Mouse (Mus musculus) stomach, embryonic 15.5 days (tissue): Measurements from ENCODE around the gene Wdr25. TPM values are rescaled to one million over a fixed set of nuclear protein-coding genes. Genes with fewer than 3 reads are reported as not detected.

Experiments used
- ATAC-seq: fragments of 200-750 bp; cut with Nextera tagmentation; 2 replicates; pipeline ENCODE4 v1.8.0; 2017; ENCODE audit warnings: low read depth, moderate number of reproducible peaks, moderate TSS enrichment; ENCODE audit not compliant: insufficient read depth, low FRiP score
- H3K27ac ChIP-seq: fragments of 300-500 bp; sonication (generic); 2 replicates; pipeline ENCODE4 v1.5.1; 2015; ENCODE audit warnings: mild to moderate bottlenecking, inconsistent platforms
- H3K27me3 ChIP-seq: fragments of 300-500 bp; sonication (generic); replicated peaks from 2 replicates; pipeline ENCODE4 v1.6.1; 2015; ENCODE audit warnings: inconsistent platforms
- H3K36me3 ChIP-seq: fragments of 300-500 bp; sonication (generic); 2 replicates; pipeline ENCODE4 v1.6.1; 2015; ENCODE audit warnings: inconsistent platforms
- H3K4me1 ChIP-seq: fragments of 300-500 bp; sonication (generic); 2 replicates; pipeline ENCODE4 v1.6.1; 2015; ENCODE audit warnings: inconsistent platforms
- H3K4me2 ChIP-seq: fragments of 300-500 bp; sonication (generic); 2 replicates; pipeline ENCODE4 v1.6.1; 2015; ENCODE audit warnings: mild to moderate bottlenecking, inconsistent platforms
- H3K4me3 ChIP-seq: fragments of 300-500 bp; sonication (generic); replicated peaks from 2 replicates; pipeline ENCODE4 v1.5.1; 2015; ENCODE audit warnings: inconsistent platforms
- H3K9ac ChIP-seq: fragments of 300-500 bp; sonication (generic); 2 replicates; pipeline ENCODE4 v1.6.1; 2015; ENCODE audit warnings: inconsistent platforms
- H3K9me3 ChIP-seq: fragments of 300-500 bp; sonication (generic); 2 replicates; pipeline ENCODE4 v1.6.1; 2016; ENCODE audit warnings: inconsistent platforms
- WGBS: fragments of 180-500 bp; shearing (Covaris S2); methylation state at CpG from one replicate; pipeline ENCODE4 v1.1.7; 2015; 5-methylcytosine and 5-hydroxymethylcytosine counted together
- polyA plus RNA-seq: library from polyadenylated mRNA; unstranded; fragments of >200 nt; fragmentation: Nextera tagmentation; extraction: Ambion mirVana; gene quantifications from 2 replicates; pipeline ENCODE4 v1.2.1, GENCODE M21; 2015

Wdr25 gene
- polyA plus RNA-seq, 1 experiment from 2014 or later = 8.3 TPM

DNA sequence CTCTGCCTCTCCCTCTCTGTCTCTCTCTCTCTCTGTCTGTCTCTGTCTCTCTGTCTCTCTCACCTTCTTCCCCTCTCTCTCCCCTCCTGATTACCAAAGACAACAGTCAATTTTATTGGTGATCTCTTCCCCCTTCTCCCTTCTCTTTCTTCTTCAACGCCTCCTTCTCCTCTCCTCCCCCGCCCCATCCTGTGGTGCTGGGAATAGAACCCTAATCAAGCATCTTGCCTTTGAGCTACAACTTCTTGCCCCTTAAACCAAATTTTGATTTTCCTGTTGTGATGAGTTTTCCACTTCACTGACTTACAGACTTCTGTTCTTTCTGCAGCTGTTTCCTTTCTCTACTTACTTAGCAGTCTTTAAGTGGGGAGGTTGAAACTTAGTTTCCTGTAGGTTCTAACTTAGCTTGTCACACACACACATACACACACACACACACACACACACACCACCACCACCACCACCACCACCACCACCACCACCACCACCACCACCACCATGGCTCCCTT is 181.4 kb downstream of the Wdr25 start:
- H3K27me3 ChIP-seq = 0 out of 2 replicates have a peak, but pooled peaks cover 2% of the 10 kb centered on the region
- no peak overlapping the region for H3K27ac ChIP-seq
- ATAC-seq = no peak
- H3K4me3 ChIP-seq = no peak overlapping the region
- H3K4me1 ChIP-seq = no peaks in the 10 kb centered on the region
- WGBS = 78% methylated on average over 2 of the region's 2 CpGs
- H3K9me3 ChIP-seq = no peaks in the 10 kb centered on the region
- no peak overlapping the region for H3K9ac ChIP-seq
- H3K36me3 ChIP-seq = no peaks in the 10 kb centered on the region
- no peak overlapping the region for H3K4me2 ChIP-seq

DNA sequence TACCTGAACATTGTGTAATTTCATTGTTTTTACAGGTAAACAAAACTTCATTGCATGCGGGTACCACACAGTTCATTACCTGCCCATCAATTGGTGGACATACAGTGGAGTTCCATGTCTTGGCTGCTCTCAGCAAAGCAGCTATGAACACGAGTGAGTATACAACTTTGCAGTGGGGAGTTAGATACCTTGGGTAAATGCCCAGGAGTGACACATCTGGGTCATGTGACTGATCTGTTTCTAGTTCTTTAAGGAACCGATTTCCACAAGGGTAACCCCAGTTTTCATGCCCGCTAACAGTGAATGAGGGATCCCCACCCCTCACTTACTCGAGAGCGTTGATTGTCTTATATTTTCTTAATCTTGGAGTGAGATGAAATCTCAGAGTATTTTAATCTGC is 183.6 kb downstream of the Wdr25 start:
- Histone ChIP-seq H3K9me3 (no peaks in the 10 kb centered on the region), H3K27ac (no peak overlapping the region), H3K27me3 (no peaks in the 10 kb centered on the region), H3K4me3 (no peak overlapping the region), H3K9ac (no peak overlapping the region), H3K36me3 (no peaks in the 10 kb centered on the region), H3K4me1 (no peaks in the 10 kb centered on the region), H3K4me2 (no peak overlapping the region)
- 79% methylated on average over 6 of the region's 6 CpGs for WGBS
- no peak for ATAC-seq

Other genes starting within 250 kb of the Wdr25 start
- gene Degs2, start 191.3 kb upstream of the Wdr25 start, polyA plus RNA-seq = 35.2 and 37.4 TPM in 2 replicates
- gene Yy1, start 100.7 kb upstream of the Wdr25 start, polyA plus RNA-seq = 17.0 and 17.9 TPM in 2 replicates
- 7.2 and 8.3 TPM in 2 replicates for gene Slc25a29, start 57.7 kb upstream of the Wdr25 start, polyA plus RNA-seq
- gene Slc25a47, start 57.6 kb upstream of the Wdr25 start, polyA plus RNA-seq = 8.9 and 9.8 TPM in 2 replicates
- gene Wars, start 543 bp downstream of the Wdr25 start, polyA plus RNA-seq = 91.1 and 96.6 TPM in 2 replicates
- 9.8 and 12.6 TPM in 2 replicates for gene Begain, start 174.6 kb downstream of the Wdr25 start, polyA plus RNA-seq